Mouse (Mus musculus) liver, adult 2 months (tissue): ENCODE data around the gene Hist1h4d.

Experiments
- CTCF ChIP-seq: fragments of 200-500 bp; IDR thresholded peaks from 2 replicates; pipeline ENCODE4 v1.5.1; 2011; ENCODE audit warnings: low read depth, low read length, control low read depth
- POLR2A ChIP-seq: fragments of 200-500 bp; IDR thresholded peaks from 2 replicates; pipeline ENCODE4 v1.6.1; 2011; ENCODE audit warnings: low read length, control low read depth; ENCODE audit not compliant: insufficient read depth; ENCODE audit errors: extremely low read depth

GRCm38 (mm10) chr13:23595622-23596372, 14.4 kb downstream of the Hist1h4d start:
- TF ChIP-seq CTCF (no peak), POLR2A (no peak)
